Mouse (Mus musculus): ENCODE results near the gene Atxn1. TPM values are rescaled to one million over a fixed set of nuclear protein-coding genes. Genes with fewer than 3 reads are reported as not detected.

Atxn1 gene
- polyA plus RNA-seq, 1 experiment from 2014 or later, result 8.5 TPM

DNA sequence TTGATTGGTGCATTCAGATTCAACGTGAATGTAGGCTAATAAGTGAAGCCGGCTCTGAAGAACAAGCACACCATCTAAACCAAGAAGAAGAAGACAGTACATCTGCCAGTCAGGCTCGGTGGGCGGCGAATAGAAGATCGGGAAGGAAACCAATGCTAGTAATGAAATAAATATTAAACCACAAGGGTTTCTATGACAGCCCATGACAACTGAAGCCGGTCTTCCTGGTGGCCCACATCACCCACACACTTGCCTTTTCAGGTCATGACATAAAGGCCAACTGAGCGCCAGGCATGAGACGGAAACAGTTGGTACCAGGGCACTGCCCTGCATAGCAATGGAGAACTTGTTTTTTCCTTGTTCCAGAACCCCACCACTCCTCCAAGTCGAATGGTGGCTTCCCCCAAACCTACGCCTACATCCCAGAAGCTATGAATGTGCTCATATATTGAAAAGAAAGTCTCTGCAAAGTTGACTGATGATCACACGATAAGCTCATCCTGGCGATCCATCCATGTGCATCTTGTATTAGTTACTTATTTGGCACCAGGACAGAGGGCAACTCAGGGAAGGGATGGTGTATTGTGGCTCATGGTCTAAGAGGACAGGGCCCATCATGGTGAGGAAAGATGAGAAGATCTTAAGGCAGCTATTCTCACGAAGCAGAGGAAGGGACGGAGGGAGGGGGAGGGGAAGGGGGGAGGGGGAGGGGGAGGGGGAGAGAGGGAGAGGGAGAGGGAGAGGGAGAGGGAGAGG lies 45.7 kb downstream of the Atxn1 start:
- WGBS, result 94% methylated on average over 13 of the region's 15 CpGs
- Histone ChIP-seq H3K9me3 (no peaks in the 10 kb centered on the region), H3K4me2 (no peak overlapping the region), H3K4me3 (replicated peaks) (no peak overlapping the region), H3K4me1 (peaks cover 6% of the 10 kb centered on the region; the same call in 1 of the 2 replicates), H3K27ac (no peak overlapping the region), H3K9ac (no peak overlapping the region), H3K27me3 (replicated peaks) (no peaks in the 10 kb centered on the region), H3K36me3 (no peaks in the 10 kb centered on the region)
- no peak for ATAC-seq (ENCODE audit: insufficient read depth, low FRiP score, low read depth)

DNA sequence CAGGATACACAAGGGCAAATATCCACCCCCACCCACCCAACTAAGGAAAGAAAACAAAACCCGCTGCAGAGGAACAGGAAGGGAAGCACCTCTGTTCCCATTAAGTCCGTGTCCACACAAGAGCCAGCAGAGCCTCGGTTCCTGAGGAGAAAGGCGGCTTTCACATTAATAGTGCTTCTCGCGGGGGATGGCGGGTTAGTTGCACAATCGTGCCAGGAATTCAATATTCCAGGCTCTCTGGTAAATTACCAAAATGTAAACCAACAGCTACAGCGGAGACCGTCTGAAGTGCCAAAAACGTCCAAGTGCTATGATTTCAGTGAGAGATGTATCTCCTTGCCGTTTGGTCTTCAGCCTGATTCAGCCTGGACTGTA lies 46.8 kb downstream of the Atxn1 start:
- Histone ChIP-seq H3K36me3 (no peaks in the 10 kb centered on the region), H3K27ac (no peak overlapping the region), H3K27me3 (replicated peaks) (no peaks in the 10 kb centered on the region), H3K9me3 (no peaks in the 10 kb centered on the region), H3K4me1 (peaks cover 6% of the 10 kb centered on the region; the same call in 1 of the 2 replicates), H3K4me2 (no peak overlapping the region), H3K9ac (no peak overlapping the region), H3K4me3 (replicated peaks) (no peak overlapping the region)
- 38% methylated on average over 12 of the region's 12 CpGs for WGBS
- ATAC-seq (ENCODE audit: insufficient read depth, low FRiP score, low read depth), result no peak

DNA sequence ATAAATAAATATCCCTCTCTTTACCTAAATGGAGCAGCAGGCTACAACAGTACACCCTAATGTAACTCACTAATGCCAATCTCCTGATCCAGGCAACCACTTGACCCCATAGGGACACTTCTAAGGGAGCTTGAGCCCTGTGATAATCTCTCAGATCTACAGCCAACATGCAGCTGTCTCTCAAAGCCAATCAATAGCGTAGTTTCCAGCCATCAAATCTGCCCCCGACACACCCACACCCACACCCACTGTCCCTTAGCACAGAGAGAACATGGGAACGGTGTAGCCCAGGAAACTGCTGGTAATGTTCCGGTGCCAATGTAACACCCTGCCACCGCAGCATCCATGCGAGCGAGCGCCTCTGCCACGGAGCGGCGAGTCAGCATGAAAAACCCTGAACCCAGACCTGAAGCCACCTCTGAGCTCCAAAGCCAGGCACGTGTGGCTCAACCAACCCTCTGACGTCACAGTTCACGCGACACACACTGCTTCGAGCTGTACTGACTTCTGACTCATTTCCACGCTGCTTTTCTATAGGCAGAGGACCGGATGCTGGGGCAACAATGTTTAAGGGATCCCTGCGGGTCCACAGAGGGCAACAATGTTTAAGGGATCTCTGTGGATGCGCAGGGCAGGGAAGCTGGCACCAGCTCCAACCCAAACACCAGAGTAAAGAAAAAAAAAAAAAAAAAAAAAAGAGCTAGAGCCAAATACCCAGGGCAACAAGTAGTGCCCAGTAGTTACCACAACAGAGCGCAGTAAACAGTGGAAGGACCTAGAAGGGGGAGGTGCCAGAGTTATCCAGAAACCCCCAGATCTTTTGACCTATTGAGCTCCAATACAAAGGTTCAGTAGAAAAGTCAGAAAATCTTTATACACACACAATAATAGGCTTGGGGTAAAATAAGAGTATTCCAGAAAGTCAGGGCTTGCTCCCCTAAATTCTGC lies 47.5 kb downstream of the Atxn1 start:
- 88% methylated on average over 21 of the region's 21 CpGs for WGBS
- Histone ChIP-seq H3K27me3 (replicated peaks) (no peaks in the 10 kb centered on the region), H3K27ac (no peak overlapping the region), H3K4me3 (replicated peaks) (no peak overlapping the region), H3K9me3 (no peaks in the 10 kb centered on the region), H3K4me1 (peaks cover 6% of the 10 kb centered on the region; the same call in 1 of the 2 replicates), H3K9ac (no peak overlapping the region), H3K36me3 (no peaks in the 10 kb centered on the region), H3K4me2 (no peak overlapping the region)
- no peak for ATAC-seq (ENCODE audit: insufficient read depth, low FRiP score, low read depth)

DNA sequence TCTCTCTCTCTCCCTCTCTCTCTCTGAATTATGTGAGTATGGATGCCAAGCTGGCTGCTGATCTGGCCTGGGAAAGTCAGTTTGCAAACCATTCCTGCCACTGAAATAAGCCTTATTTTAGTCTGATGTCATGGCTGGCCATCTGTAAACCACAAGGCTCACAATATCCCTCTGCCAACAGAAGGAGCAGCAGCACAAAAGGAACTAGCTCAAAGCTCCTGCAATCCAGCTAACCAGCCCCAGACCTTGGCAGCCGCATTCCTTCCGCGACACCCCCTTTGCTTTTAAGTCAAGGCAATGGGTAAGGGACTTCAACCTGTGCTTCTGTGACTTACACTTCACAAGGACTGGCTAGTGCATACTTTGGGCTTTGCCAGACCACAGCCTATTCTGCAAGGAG lies 48.9 kb downstream of the Atxn1 start:
- no peak overlapping the region for H3K27ac ChIP-seq
- H3K4me1 ChIP-seq, result peaks cover 6% of the 10 kb centered on the region; the same call in 1 of the 2 replicates
- H3K4me3 ChIP-seq (replicated peaks), result no peak overlapping the region
- H3K27me3 ChIP-seq (replicated peaks), result no peaks in the 10 kb centered on the region
- no peak overlapping the region for H3K9ac ChIP-seq
- H3K4me2 ChIP-seq, result no peak overlapping the region
- WGBS, result 90% methylated on average over 3 of the region's 3 CpGs
- no peaks in the 10 kb centered on the region for H3K9me3 ChIP-seq
- H3K36me3 ChIP-seq, result no peaks in the 10 kb centered on the region
- ATAC-seq (ENCODE audit: insufficient read depth, low FRiP score, low read depth), result no peak

DNA sequence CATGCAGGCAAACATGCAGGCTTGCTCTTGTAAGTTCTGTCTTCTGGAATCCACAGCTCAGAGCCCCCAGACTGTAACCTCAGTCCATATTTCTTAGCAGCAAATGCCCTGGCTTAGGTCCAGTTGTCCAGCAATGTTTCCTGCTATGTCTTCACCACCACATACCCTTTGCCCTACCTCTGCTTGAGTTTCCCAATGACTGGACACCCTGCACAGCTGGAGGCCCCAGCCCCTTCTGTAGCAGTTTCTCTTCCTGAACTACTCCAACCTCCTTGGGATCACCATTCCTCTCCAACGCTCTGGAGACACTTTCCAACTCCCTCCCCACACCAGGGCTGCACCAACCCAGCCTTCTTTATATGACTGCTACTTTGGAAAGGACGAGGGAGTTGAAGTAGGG lies 49.8 kb downstream of the Atxn1 start:
- no peak overlapping the region for H3K27ac ChIP-seq
- peaks cover 6% of the 10 kb centered on the region; the same call in 1 of the 2 replicates for H3K4me1 ChIP-seq
- no peak overlapping the region for H3K4me3 ChIP-seq (replicated peaks)
- WGBS, result 76% methylated on average over 2 of the region's 2 CpGs
- no peaks in the 10 kb centered on the region for H3K36me3 ChIP-seq
- H3K27me3 ChIP-seq (replicated peaks), result no peaks in the 10 kb centered on the region
- no peak overlapping the region for H3K9ac ChIP-seq
- no peaks in the 10 kb centered on the region for H3K9me3 ChIP-seq
- no peak overlapping the region for H3K4me2 ChIP-seq
- no peak for ATAC-seq (ENCODE audit: insufficient read depth, low FRiP score, low read depth)

DNA sequence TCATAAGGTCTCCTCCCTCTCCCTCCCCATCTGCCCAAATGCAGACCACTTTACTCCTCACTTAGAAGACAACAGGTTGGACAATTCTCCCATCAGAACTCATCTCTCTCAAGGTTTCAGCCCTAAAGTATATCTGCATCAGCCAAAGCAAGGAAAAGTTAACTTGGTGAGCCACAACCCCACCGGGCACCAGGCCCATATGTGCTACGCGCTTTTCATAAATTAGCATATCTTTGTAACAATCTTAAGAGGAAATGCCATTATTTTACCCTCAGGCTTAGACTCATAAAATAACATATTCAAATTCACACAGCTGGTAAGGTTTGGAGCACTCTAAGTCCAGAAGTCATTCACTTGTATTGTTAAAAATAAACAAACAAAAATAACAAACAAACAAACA lies 50.7 kb downstream of the Atxn1 start:
- no peak for ATAC-seq (ENCODE audit: insufficient read depth, low FRiP score, low read depth)
- H3K27me3 ChIP-seq (replicated peaks), result no peaks in the 10 kb centered on the region
- no peak overlapping the region for H3K27ac ChIP-seq
- 80% methylated on average over 3 of the region's 3 CpGs for WGBS
- no peak overlapping the region for H3K4me2 ChIP-seq
- no peaks in the 10 kb centered on the region for H3K9me3 ChIP-seq
- no peaks in the 10 kb centered on the region for H3K36me3 ChIP-seq
- no peak overlapping the region for H3K9ac ChIP-seq
- H3K4me1 ChIP-seq, result peaks cover 6% of the 10 kb centered on the region; the same call in 1 of the 2 replicates
- no peak overlapping the region for H3K4me3 ChIP-seq (replicated peaks)

DNA sequence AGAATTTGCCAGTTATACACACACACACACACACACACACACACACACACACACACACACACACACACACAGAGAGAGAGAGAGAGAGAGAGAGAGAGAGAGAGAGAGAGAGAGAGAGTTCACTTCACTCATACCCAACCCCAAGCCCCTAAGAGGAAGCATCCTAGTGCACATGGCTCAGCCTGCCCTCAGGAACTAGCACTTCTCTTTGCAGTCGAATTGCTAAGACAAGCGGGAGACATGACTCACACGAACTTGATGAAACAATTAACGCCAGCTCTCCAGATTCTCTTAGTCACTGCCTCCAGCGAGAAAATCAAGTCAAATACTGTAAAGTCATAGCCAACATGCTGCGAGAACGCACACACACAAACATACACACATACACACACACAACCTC lies 53.0 kb downstream of the Atxn1 start:
- H3K4me2 ChIP-seq, result no peak overlapping the region
- 72% methylated on average over 7 of the region's 7 CpGs for WGBS
- no peak for ATAC-seq (ENCODE audit: insufficient read depth, low FRiP score, low read depth)
- H3K9me3 ChIP-seq, result no peaks in the 10 kb centered on the region
- H3K36me3 ChIP-seq, result no peaks in the 10 kb centered on the region
- no peaks in the 10 kb centered on the region for H3K27me3 ChIP-seq (replicated peaks)
- H3K27ac ChIP-seq, result no peak overlapping the region
- peaks cover 6% of the 10 kb centered on the region; the same call in 1 of the 2 replicates for H3K4me1 ChIP-seq
- H3K9ac ChIP-seq, result no peak overlapping the region
- H3K4me3 ChIP-seq (replicated peaks), result no peak overlapping the region

DNA sequence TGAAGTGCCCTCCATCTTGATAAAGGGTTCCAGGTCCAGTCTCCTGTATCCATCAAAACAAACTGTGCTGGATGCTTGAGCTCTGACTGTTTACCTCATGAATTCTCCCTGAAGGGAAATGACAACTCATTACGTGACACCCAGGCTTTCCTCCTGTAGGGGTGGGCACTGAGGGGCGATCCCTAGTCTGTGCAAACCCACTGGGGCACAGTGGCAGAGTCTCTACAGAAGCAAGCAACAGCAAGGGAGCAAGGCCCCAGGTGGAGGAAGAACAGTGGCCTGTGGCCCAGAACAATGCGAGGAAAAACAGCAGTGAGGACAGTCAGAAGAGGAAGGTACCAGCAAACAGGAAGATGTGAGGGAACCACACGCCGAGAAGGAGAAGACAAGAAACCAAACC lies 53.7 kb downstream of the Atxn1 start:
- H3K4me3 ChIP-seq (replicated peaks), result no peak overlapping the region
- no peaks in the 10 kb centered on the region for H3K9me3 ChIP-seq
- no peaks in the 10 kb centered on the region for H3K36me3 ChIP-seq
- H3K9ac ChIP-seq, result no peak overlapping the region
- ATAC-seq (ENCODE audit: insufficient read depth, low FRiP score, low read depth), result no peak
- no peak overlapping the region for H3K4me2 ChIP-seq
- H3K4me1 ChIP-seq, result peaks cover 6% of the 10 kb centered on the region; the same call in 1 of the 2 replicates
- WGBS, result 84% methylated on average over 5 of the region's 5 CpGs
- no peaks in the 10 kb centered on the region for H3K27me3 ChIP-seq (replicated peaks)
- H3K27ac ChIP-seq, result no peak overlapping the region

DNA sequence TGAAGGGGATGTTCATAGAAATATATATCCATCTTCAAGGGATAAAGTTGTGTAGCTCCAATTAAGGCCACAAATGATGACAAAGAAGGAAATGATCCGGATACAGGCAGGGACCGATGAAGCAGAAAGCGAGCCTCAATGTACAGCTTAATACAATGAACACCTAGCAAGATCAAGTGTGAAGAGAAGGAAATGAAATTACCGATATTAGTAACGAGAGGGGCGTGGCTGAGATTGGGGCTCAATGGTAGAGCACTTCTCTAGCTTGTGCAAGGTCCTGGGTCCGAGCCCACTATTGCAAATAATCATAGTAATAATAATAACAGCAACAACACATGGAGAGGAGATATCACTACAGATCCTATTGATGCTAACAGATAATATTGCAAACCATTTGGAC lies 54.5 kb downstream of the Atxn1 start:
- Histone ChIP-seq H3K27me3 (replicated peaks) (no peaks in the 10 kb centered on the region), H3K9me3 (no peaks in the 10 kb centered on the region)
- no peak for ATAC-seq (ENCODE audit: insufficient read depth, low FRiP score, low read depth)

DNA sequence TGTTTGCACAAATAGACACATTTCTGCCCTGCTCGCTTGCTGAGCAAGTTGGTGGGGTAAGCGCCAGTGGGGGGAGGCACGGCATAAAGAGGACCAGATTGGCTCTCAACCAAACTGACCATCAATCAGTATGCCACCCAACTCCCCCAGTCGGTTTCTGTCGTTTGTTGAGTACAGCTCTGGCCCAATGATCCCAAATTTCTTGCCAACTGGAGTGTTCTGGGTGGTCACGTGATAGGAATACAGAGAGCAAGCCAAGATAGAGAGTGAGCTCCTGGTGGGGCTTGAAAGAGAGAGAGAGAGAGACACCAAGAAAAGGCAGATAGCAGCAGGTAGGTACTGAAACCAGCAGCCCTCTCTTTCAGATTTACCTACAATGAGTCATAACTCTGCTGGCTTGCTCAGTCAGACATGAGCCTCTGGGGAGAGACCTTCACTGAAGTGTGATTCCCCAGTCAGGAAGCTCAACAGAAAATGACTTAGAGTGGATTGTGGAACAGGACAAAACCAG lies 57.6 kb downstream of the Atxn1 start:
- 49% methylated on average over 6 of the region's 6 CpGs for WGBS
- no peak overlapping the region for H3K27ac ChIP-seq
- no peak for ATAC-seq (ENCODE audit: insufficient read depth, low FRiP score, low read depth)

More for the DNA sequence above, 54.5 kb downstream of the Atxn1 start:
- no peak overlapping the region for H3K4me3 ChIP-seq (replicated peaks)
- no peak overlapping the region for H3K9ac ChIP-seq
- H3K27ac ChIP-seq, result no peak overlapping the region
- 93% methylated on average over 7 of the region's 7 CpGs for WGBS
- H3K4me2 ChIP-seq, result no peak overlapping the region
- H3K4me1 ChIP-seq, result peaks cover 6% of the 10 kb centered on the region; the same call in 1 of the 2 replicates
- no peaks in the 10 kb centered on the region for H3K36me3 ChIP-seq

DNA sequence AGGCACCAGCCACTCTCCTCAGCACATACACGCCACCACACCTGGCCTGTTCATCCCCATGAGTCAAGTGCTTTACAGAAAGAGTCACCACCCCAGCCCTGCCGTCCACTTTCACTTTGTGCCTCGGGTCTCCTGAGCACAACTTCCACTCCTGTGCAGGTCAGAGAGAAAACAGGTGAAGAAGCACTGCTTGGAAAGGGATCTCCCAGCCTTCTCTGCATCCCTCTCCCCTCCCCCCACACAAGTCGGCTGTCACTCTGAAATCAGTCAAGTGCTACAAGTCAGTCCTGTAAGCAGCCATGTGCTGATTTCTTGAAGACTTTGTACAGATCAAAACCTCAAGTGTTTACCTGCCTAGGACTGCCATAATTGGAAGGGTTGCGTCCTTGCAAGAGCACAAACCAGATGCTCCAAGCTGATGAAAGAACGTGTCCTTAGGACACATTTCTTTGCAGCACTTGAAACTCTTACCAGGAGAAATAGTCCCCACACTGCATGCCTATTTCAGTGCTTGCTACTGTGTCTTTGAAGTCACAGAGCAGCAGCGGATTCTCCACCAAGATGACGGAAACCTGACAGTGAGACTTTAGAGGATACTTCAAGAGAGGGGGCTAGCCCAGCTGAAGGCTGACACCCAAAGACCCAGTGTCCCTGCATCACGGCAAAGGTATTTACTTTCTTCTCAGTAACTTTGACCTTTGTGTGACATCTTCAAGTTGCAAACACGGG lies 58.2 kb downstream of the Atxn1 start:
- H3K36me3 ChIP-seq, result no peaks in the 10 kb centered on the region
- H3K9me3 ChIP-seq, result no peaks in the 10 kb centered on the region
- no peaks in the 10 kb centered on the region for H3K27me3 ChIP-seq (replicated peaks)
- H3K4me3 ChIP-seq (replicated peaks), result no peak overlapping the region
- no peak for ATAC-seq (ENCODE audit: insufficient read depth, low FRiP score, low read depth)
- 0 out of 2 replicates have a peak, but pooled peaks cover 5% of the 10 kb centered on the region for H3K4me1 ChIP-seq
- H3K9ac ChIP-seq, result no peak overlapping the region
- WGBS, result 52% methylated on average over 10 of the region's 10 CpGs
- H3K4me2 ChIP-seq, result 0 out of 2 replicates have a peak overlapping the region, but pooled peaks have one; percentile 4
- H3K27ac ChIP-seq, result no peak overlapping the region

More for the DNA sequence above, 57.6 kb downstream of the Atxn1 start:
- H3K4me2 ChIP-seq, result no peak overlapping the region
- no peak overlapping the region for H3K4me3 ChIP-seq (replicated peaks)
- no peak overlapping the region for H3K9ac ChIP-seq
- no peaks in the 10 kb centered on the region for H3K27me3 ChIP-seq (replicated peaks)
- H3K36me3 ChIP-seq, result no peaks in the 10 kb centered on the region
- 0 out of 2 replicates have a peak, but pooled peaks cover 5% of the 10 kb centered on the region for H3K4me1 ChIP-seq
- H3K9me3 ChIP-seq, result no peaks in the 10 kb centered on the region

Data from stomach, embryonic 15.5 days (tissue).